Mouse (Mus musculus) T-helper 2 cell (primary cell): Measurements from ENCODE around the gene Shld1.

ENCODE experiments used
- in situ Hi-C: fragments of 300-600 bp; cut with MboI, MseI; formaldehyde crosslinking; loops from one replicate; pipeline ENCODE4 v1.15.1; 2025; ENCODE audit warnings: high pct_unique_total_duplicates

Gene Shld1

DNA sequence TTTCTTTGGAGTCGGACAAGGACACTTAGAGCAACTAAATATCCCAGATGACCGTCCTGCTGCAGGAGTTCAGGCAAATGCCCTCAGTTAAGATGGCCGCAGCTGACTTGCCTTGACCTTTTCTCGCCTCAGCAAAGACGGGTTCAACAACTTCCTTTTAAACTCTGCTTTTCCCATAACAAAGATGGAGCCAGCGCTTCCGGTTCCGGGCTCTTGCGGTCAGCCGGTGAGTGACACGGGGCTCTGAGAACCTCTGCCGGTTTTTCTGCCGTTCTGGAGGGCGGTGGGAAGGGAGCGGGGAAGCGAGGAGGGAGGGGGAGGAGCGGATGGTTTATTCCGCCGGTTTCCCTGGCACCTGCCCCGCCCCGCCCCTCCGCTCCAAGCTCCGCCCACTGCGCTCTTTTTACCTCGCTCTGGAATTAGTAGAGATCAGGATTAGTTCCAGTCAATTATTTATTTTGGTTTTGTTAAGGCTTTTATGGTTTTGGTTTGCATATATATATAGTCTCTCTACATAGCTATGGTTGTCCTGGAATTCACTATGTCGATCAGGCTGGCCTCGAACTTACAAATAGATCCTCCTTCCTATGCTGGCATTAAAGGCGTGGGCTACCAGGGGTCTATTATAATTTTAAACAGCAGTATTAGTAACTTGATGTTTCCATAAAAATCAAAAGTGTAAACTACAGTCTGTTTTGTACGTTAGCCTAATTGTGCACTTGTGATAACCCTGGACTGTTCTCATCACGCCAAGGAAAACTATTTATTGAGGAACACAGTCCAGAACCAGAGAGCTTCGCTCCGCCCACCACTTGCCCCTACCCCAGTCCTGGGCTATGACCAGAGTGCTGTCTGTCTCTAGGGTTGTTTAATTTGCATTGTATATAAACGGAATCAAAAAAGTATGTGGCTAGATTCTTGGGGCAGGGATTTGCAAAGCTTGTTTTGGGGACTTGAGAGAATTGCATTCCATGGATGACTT is at the start of gene Shld1:
Gene Shld1, plus strand, starts transcription at position 176 of the 982 bp plus-strand sequence.
- in situ Hi-C loops: loop anchor here (10.0 to 25.0 kb wide), 2 partner anchors 100 to 422 kb away; partner anchors contain the start of genes Cds2 and Gpcpd1

DNA sequence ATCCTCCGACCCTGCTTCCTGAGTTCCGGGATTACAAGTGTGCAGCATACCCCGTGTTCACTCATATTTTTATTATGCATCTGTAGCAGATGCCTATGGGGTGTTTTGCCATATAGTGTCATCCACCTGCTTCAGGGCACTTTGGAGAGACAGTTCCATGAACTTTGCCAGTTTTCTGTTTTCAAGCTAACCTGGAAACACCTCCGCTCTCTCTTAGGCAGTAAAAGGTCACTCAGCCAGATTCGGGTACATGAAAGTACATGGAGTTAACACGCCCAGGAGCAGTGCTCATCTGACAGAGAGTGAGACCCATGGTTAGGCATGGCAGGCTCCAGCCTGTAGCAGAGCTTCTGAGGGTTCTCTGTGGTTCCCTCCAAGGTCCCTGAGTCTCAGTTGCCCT is 48.4 kb upstream of the Shld1 start:
- in situ Hi-C loops: no loop called here

DNA sequence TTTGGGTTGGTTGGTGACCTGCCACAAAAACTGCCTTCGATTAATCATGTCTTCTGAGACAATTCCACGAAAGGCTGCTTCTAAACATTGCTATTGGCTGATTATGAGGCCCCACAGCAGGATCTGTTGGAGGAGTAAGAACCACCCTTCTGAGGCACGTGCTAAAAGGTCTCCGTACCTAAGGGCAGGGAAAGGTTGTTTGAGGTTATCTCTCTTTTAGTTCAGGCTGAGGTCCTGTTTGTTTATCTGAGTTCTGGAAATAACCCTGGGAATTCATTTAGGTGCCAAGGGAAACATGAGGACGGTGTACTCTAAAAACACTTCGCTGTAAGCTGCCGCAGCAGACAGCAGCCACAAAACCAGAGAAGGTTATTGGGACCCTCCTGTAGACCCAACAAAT is 47.4 kb upstream of the Shld1 start:
- in situ Hi-C loops: no loop called here

DNA sequence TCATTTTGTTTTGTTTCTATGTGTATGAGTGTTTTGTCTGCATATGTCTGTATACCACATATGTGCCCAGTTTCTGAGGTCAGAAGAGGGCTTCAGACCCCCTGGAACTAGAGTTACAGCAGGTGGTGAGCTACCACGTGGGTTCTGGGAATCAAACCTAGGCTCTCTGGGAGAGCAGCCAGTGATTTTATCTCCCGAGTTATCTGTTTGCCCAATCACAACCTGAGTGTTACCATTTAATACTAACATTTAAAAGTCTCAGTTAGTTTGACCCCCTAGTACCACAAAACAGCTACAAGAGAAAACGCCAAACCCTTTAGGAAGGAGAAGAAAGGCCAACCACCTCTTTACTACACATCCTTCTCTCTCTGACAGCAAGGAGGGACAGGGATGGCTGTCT is 45.5 kb upstream of the Shld1 start:
- in situ Hi-C loops: no loop called here

DNA sequence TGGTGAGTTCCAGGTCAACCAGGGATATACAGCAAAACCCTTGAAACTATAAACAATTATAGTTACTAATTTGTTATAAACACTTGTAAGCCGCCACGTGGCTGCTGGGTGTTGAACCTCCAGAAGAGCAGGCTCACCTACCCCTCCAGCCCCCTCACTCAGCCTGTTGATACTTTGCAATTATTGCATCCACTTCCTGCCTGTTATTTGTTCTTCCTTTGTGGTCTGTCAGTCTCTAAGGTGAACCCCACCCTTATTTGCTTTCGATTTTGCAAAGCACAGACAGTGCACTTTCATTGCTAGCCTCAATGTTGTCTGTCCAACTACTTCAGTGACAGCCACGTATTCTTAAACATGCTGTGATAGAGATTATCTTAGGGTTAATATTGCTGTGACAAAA is 43.6 kb upstream of the Shld1 start:
- in situ Hi-C loops: no loop called here

DNA sequence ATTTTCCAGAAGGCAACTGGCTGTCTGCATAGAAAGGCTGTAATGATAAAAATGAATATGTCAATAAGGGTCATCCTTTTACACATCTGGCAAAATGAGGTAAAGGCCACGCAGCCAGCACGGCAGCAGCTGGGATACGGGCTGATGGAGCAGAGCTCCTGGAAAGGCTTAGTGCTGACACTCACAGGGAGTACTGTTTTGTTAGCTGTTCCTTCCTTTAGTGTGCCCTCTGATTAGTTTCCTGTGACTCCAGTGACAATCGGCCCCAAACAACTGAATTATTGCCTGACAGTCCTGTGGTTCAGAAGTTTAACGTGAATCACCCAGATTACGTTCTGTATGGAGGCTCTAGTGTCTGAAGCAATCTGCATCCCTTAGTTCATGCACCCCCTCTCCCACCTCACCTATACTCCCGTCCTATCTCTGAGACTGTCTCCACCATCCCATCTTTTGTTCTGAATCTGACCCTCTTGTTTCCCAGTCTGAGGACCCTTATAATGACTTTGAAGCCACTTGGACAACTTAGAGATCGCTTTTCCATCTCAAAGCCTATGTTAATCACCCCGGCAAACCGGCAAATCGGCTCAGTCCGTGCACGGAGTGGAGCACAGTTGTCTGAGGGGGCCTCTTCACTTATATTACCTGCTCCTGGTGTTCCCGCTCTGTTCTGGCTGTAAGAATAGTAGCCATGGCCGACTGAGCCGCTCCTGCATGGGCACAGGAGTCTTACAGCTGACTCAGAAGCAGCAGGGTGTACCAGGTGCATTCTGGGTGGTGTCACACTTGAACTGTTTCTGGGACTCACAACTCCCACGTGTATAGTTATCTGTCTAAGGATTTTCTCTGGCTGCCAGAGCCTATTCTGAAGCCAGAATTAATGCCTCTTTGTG is 39.6 kb upstream of the Shld1 start:
- in situ Hi-C loops: no loop called here

DNA sequence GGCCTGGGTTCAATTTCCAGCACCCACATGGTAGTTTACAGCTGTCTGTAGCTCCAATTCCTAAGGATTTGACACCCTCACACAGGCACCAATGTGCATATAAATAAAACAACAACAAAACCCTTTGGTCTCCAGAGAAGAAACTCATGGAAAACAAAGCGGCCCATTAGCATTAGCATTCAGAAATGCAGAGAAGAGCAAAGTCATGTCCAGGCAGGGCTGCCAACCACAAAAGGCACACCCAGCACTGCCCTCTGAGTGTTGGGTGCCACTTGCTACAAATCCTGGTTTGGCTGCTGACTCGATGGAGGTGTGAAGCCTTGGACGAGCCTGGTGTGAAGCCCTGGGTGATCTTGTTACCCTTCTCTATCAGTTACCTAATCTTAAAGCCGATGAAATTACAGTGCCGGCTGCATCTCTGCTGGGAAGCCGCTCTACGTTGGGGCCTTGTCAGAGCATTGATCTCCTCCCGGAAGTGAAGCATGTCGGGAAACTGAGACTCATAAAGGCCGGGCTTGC is 37.3 kb upstream of the Shld1 start:
- in situ Hi-C loops: no loop called here

DNA sequence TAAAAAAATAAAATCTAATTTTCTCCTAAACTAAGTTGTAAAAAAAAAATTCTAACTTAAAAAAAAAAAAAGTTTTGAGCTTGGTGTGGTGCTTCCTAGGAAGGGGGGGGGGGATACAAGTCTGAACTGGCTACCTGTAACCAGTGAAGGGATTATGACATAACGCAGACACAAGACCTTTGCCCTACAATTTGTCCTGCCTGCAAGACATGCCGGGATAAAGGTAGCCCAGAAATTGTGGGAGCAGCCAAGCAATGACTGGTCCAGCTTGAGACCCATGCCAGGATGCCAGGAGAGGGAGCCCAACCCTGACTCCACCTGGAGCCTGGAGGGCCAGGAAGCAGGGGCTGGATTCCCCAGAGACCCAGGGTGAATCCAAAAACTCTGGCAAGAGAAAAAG is 36.2 kb upstream of the Shld1 start:
- in situ Hi-C loops: no loop called here

DNA sequence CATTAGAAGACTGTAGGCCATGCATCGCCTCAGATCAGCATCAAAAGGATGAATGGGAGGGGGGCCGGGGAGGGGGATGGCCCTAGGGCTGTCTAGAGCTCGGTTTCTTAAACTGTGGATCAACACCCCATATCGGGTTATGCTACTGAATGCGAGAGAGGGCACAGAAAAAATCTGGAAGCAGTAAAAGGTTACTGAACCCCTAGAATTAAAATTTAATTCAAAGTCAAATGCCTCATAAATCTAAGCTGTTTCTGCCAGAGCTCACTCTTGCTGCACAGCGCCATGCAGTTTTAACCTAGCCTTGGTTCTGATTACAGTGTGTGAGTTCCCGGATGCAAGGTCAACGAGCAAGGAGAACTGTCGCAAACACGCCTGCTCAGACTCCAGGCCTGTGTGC is 34.3 kb upstream of the Shld1 start:
- in situ Hi-C loops: no loop called here

DNA sequence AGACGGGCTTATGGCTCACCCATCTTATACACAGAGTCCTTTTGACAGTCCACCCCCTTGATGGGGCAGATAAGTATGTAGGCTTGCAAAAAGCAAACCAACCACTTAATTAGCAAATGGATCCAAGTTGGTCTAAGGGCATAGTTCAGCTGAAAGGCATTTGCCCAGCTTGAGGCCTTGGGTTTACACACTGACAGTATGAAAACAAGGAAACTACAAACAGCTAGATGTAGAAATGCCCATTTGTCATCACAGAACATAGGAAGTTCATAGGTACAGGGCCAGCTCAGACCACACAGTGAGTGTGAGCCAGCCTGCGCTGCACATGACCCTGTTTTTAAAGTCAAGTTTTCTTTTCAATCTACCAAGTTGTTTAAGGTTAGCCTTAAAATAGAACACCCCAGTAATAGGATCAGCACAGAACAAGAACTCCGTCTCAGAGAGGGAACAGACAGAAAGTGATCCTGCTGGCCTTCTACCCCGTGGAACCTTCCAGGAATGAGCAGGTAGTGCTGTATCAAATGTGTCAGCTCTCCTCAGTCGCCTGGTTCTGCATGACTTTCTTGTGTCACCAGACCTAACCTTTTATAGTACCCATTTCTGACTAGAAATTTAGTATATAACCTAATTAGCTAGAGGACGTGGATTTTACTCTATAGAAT is 31.8 kb upstream of the Shld1 start:
- in situ Hi-C loops: no loop called here

DNA sequence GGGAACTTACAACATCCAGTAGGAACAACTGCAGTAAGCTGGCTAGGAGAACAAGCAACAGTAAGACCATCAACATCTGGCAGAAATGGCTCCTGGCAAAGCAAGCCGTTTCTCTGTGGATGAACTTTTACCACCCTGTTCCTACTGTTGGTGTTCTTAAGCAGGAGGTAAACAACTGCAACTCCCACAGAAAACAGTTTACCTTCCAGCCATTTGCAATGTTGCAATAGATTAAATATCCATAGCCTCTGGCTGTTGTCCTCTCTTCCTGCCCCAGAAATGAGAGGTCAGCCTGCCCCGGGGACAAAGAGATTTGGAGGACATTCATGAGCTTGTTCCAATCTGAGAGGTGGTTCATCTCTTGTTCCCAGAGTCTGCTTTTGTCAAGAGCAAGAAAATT is 29.5 kb upstream of the Shld1 start:
- in situ Hi-C loops: no loop called here

DNA sequence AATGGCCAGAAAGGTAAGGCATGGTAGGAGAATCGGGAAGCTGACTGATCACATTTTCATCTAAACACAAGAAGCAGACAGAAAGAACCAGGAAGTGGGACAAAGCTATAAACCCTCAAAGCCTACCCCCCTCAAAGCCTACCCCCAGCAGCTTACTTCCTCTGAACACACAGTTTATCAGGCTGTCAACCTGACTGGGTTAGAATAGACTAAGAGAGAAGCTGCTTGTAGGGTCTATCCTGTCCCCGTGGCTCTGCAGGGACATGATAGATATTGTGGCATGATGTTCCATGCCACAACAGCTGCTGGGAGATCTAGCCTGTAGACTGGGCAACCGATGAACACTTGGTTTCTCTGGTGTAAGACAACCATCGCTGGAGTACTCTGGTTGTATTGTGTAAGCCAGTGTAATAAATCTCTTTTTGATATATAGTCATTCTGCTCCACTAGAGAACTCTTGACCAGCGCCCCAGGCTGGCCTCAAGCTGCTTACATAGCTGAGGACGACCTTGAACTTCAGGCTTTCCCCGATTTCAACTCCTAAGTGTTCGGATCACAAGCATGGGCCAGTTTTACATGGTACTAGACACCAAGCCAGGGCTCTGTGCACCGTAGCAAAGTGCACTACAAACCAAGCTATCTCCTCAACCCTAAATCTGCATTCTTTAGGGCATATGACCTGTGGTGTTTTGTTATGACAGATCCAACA is 28.2 kb upstream of the Shld1 start:
- in situ Hi-C loops: no loop called here

DNA sequence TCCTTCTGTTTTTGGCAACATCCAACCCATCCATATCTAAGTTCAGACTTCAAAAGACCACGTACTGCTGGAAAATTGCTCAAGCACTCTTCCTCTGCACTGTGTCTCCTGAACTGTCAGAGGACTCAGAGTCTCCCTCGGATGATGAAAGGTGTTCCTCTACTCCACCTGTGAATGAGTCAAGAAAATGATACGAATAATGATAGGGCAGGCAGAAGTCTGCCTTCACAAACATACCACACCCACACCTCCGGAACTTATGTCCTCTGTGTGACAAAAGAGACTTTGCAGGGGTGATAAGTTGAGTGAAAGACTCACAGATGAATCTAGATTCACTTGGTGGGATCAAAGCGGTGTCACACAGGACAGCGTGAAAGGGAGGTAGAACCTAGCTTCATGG is 17.6 kb upstream of the Shld1 start:
- in situ Hi-C loops: no loop called here

DNA sequence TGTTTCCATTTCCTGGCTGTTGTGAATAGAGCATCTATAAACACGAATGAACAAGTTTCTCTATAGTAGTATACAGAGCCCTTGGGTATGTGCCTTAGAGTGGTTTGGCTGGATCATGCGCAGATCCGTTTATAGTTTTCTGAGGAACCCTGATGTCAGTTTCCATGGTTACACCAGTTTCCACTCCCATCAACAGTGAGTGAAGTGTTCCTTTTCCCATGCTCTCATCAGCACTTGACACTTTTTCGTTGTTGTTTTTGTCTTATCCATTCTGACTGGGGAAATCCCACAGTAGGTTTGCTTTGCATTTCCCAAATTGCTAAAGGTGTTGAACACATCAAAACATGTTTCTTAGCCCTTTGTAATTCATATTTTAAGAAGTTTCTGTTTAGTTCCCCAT is 16.4 kb upstream of the Shld1 start:
- in situ Hi-C loops: no loop called here

DNA sequence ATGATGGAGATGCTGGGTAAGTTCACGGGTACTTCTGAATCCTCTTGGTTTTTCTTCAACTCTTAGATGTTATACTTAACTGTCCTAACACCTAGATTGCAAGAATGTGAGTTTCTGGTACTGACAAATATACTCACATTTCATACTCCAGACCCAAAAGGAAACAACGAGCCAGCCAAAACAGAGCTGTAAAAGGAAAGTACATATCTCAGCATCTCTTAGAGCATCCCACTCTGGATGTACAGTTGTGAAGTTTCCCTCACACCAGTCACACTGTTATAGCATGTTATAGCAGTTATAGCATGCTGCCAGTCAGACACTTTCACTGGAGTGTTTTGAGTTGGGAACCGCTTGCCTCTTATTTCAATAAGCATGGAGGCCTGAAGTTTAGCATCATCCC is 14.6 kb upstream of the Shld1 start:
- in situ Hi-C loops: no loop called here

DNA sequence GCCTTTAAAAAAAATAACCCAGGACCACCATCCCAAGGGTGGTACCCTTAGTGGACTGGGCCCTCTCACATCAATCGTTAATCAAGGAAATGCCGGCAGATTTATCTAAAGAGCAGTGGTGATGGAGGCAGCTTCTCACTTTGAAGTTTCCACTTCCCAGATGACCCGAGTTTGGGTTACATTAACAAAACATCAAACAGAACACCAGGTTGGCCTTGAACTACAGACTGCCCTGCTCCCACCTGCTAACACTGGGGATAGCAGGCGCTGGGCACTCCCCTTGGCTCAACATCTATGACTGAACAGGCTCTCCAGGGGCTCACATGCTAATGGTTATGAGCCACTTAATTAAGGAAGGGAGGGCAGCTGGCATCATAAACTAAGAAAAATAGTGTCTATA is 10.6 kb upstream of the Shld1 start:
- in situ Hi-C loops: loop anchor here (25.0 kb wide), 1 partner anchor 89 kb away; the partner anchor contains the start of gene Gpcpd1

DNA sequence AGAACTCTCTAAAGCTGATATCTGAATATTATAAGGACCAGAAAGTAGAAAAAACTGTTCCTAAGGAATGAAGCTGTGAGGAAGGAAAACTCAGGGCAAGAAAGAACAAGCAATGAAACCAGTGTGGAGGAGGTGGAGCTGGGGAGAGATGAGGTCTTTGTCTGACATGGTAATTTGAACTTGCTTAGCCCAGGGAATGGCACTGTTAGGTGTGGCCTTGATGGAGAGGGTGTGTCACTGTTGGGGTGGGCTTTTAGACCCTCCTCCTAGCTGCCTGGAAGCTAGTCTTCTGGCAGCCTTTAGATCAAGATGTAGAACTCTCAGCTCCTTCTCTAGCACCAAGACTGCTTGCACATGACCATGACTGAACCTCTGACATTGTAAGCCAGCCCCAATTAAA is 1.7 kb upstream of the Shld1 start:
- in situ Hi-C loops: loop anchor here (10.0 to 25.0 kb wide), 2 partner anchors 98 to 420 kb away; partner anchors contain the start of genes Cds2 and Gpcpd1

DNA sequence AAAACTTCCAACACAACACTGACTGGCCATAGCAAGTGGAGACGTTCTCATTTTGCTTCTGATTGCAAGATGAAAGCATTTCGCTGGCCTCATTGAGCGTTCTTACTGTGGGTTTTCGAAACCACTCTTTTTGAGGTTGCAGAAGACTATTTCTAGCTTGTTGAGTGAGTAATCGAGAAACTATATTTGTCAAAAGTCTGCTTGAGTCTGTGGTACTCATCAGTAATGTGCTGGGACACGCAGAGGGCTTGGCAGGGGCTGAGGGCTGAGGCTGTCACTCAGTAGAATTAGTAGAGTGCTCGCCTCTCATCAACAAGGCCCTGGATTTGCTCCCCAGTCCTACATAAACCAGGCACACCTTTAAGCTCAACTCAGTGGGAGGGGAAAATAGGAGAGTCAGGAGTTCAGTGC is 1.9 kb downstream of the Shld1 start:
- in situ Hi-C loops: loop anchor here (10.0 to 25.0 kb wide), 2 partner anchors 101 to 424 kb away; partner anchors contain the start of genes Cds2 and Gpcpd1

DNA sequence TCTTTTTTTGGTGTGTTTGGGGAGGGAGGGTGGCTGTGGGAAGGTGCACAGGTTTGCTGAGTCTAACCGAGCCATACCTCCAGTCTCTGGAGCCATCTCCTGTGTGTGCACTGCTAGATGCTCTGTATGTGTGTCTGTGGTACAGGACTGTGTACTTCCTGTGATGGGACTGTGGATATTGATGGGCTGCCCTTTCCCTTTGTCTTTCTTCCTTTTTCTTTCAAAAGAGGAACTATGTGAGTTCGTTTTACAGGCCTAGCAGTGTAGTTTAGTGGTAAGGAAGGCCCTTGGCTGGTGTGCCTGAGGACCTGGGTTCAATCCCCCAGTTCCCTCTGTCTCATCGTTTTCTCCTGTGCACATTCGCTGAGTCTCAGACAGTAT is 2.4 kb downstream of the Shld1 start:
- in situ Hi-C loops: loop anchor here (10.0 to 25.0 kb wide), 2 partner anchors 102 to 424 kb away; partner anchors contain the start of genes Cds2 and Gpcpd1

DNA sequence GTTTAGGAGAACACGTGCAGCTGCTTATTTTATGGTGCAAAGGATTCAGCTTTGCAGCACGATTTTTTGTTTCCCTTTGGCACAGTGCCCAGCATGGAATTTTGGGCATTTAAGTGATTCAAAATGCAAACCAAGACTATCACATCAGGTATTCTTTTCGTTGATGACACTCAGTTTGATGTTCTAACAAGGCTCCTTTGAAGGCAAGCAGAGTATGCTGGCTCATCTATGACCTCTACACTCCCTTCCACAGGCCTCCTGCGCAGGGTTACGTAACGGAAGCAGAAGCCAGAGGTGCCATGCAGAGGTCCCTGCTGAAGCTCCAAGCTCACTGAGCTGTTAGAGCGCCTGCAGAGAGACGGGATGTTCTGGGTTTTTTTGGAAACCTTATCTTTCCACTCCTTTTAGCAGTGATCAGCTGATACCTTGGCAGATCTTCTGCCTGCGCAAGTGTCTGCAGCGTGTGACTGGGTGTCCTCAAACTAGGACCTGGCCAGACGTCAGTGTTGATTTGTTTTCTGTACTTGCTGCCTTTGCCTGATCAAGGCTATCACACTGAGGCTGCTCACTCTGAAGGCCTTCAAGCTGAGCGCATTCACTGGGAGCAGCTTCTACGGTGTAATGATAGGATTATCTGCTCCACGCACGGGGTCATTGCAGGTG is 3.0 kb downstream of the Shld1 start:
- in situ Hi-C loops: loop anchor here (10.0 to 25.0 kb wide), 2 partner anchors 102 to 425 kb away; partner anchors contain the start of genes Cds2 and Gpcpd1
